Mouse (Mus musculus) urinary bladder, postnatal 10 days (tissue): ENCODE results near the gene Slc6a6.

ENCODE experiments used
- DNase-seq: peaks from one replicate; pipeline ENCODE4 v3.0.0; 2022; ENCODE audit warnings: low spot score

Slc6a6 gene

GRCm38 (mm10) chr6:91703459-91703858 lies 19.6 kb downstream of the Slc6a6 start:
- no peak for DNase-seq

GRCm38 (mm10) chr6:91704446-91704845 lies 20.6 kb downstream of the Slc6a6 start:
- no peak for DNase-seq

- DNase-seq = no peak
Observed at GRCm38 (mm10) chr6:91705651-91706050, 21.8 kb downstream of the Slc6a6 start.

GRCm38 (mm10) chr6:91706072-91706776 lies 22.4 kb downstream of the Slc6a6 start:
- no peak for DNase-seq

DNA sequence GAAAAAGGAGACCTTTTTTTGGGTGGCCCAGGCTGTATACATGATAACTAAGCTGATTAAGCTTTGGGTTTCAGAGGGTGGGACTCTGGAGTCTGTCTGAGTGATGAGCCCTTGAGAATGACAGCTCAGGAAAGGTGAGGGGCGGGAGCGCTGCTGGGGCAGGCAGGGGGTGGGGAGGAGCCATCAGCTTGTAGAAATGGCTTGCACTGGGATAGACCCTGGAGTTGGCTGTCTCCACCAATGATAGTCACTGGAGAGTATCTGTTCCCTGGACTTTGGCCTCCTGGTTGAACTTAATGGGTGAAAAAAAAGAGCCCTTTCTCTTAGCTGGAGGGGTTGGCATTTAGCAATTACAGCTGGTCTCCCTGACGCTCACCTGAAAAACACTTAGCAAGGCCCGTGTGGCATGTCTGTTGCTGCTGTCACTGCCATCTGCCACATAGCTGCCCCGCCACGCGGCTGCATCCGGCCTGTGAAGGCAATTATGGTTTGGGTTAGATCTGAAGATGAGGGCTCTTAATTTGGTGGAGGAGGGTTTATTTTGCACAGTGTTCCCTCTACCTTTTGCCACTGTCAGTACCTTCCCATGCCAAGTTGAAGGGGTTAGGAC lies 23.5 kb downstream of the Slc6a6 start:
- DNase-seq = no peak

- no peak for DNase-seq
Observed at GRCm38 (mm10) chr6:91707886-91708564, 24.2 kb downstream of the Slc6a6 start.

DNA sequence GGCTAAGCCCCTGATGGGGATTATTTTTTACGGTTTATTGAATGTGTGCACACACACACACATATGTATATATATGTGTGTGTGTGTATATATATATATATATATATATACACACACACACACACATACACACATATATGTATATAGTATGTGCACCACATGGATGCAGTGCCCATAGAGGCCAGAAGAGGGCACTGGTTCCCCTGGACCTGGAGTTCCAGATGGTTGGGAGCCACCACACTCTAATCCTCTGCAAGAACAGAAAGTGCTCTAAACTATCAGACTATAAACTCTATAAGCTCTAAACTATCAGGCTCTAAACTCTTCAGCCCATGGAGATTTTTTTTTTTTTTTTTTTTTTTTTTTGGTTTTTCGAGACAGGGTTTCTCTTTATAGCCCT lies 25.1 kb downstream of the Slc6a6 start:
- DNase-seq = no peak

GRCm38 (mm10) chr6:91710345-91710930 lies 26.6 kb downstream of the Slc6a6 start:
- DNase-seq = no peak

- DNase-seq = no peak
Observed at GRCm38 (mm10) chr6:91712097-91712854, 28.4 kb downstream of the Slc6a6 start.

- DNase-seq = no peak
Observed at GRCm38 (mm10) chr6:91712855-91713331, 29.0 kb downstream of the Slc6a6 start.

GRCm38 (mm10) chr6:91713370-91713896 lies 29.6 kb downstream of the Slc6a6 start:
- DNase-seq = no peak

- DNase-seq = no peak
Observed at GRCm38 (mm10) chr6:91715023-91715422, 31.2 kb downstream of the Slc6a6 start.

- no peak for DNase-seq
Observed at GRCm38 (mm10) chr6:91715988-91716810, 32.3 kb downstream of the Slc6a6 start.

DNA sequence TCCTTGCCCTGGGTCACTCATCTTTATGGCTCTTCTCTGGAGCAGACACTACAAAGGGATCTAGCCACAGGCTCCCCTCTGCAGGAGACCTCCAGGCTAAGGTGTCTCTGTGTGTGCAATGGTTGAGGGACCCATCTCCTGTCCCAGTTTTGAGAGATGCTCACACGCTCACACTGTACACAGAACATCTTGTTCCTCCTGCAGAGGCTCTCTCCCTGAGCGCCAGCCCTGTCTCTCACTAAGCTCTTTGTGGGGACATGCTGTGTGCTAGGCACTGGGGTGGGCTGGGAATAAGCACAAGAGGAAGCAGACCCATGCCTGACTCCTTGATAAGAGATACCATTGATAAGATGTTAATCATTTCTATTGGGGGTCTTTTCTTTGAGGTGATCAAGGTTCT lies 34.2 kb downstream of the Slc6a6 start:
- DNase-seq = no peak

DNA sequence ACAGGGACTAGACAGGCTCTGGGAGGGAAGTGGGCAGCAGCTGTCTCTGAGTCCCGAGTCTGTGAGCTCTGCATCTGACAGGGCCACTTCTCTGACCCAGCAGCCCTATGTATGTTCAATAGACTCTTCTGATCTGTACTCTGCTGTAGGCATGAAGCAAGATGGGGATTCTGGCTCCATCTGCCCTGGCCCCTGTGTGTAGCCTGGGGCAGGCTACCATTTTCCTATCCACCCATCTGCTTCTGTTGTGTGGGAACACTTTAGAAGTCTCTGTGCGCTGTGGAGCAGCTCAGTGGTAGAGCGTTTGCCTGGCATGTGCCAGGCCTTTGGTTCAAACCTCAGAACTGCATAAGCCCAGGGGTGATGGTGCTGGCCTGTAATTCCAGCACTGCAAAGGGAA lies 34.8 kb downstream of the Slc6a6 start:
- DNase-seq = no peak

GRCm38 (mm10) chr6:91719042-91719747 lies 35.3 kb downstream of the Slc6a6 start:
- DNase-seq = no peak

GRCm38 (mm10) chr6:91719865-91720533 lies 36.1 kb downstream of the Slc6a6 start:
- no peak for DNase-seq

- DNase-seq = no peak
Observed at GRCm38 (mm10) chr6:91720588-91721214, 36.8 kb downstream of the Slc6a6 start.

GRCm38 (mm10) chr6:91721215-91721701 lies 37.4 kb downstream of the Slc6a6 start:
- no peak for DNase-seq
